Mouse (Mus musculus) adrenal gland, postnatal 4 days (tissue): ENCODE data around the gene Wdr37. TPM values are rescaled to one million over a fixed set of nuclear protein-coding genes. Genes with fewer than 3 reads are reported as not detected.
"Not testable (repeated sequence)": the region's sequence is repeated elsewhere in the genome, so short reads cannot be mapped to it uniquely, and the experiment has no call there.

Experiments used
- DNase-seq, 2 experiments: peaks; one replicate each; pipeline ENCODE4 v3.0.0; 2021 to 2022; ENCODE audit warnings: low spot score in 2 of 2, mixed read lengths in 2 of 2
- total RNA-seq, 2 experiments: library from RNA; stranded (reverse); gene quantifications; 2 replicates each; pipeline ENCODE4 v1.2.3; 2021

The Wdr37 gene
- total RNA-seq, 2 experiments from 2014 or later = 41.3 to 44.0 TPM

DNA sequence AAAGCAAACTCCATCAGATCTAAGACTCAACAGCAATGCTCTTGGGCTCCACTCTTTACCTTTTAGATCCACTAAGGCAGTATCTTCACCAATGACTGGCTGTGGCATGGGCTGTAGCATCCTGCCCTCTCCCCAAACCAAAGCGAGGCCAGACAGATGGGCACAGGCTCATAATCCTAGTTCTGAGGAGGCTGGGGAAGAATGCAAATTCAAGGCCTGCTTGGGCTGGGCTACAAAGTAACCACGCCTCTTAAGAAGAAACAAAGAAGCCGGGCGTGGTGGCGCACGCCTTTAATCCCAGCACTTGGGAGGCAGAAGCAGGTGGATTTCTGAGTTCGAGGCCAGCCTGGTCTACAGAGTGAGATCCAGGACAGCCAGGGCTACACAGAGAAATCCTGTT, 29.9 kb downstream of the Wdr37 start:
- not testable (repeated sequence) for DNase-seq

DNA sequence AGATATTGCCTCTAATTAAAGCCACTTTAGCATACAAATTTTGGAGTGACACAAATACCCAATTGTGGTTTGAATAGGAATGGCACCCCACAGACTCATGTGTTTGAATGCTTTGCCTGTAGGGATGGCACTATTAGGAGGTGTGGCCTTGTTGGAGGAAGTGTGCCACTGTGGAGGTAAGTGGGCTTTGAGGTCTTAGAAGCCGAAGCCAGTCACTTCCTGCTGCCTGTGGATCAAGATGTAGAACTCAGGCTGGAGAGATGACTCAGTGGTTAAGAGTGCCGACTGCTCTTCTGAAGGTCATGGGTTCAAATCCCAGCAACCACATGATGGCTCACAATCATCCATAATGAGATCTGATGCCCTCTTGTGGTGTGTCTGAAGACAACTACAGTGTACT, 30.8 kb downstream of the Wdr37 start:
- DNase-seq = no peak

DNA sequence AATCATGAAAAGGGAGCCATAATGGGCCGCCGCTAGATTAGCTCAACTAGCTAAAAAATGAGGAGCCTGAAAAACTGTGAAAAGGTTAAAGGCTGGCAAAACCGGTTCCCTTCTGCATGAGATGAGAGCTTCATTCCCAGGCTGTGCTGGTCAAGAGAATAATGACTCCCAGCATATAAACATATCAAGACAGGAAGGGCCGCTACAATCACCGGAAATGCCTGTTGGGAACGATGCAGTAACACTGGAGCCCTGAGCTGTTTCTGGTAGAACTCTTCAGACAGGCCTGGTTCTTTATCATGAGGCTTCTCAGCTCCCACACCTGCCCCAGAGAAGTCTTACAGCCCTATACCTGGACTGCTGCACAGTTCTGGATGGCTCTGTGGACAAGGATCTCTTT, 31.8 kb downstream of the Wdr37 start:
- no peak for DNase-seq

DNA sequence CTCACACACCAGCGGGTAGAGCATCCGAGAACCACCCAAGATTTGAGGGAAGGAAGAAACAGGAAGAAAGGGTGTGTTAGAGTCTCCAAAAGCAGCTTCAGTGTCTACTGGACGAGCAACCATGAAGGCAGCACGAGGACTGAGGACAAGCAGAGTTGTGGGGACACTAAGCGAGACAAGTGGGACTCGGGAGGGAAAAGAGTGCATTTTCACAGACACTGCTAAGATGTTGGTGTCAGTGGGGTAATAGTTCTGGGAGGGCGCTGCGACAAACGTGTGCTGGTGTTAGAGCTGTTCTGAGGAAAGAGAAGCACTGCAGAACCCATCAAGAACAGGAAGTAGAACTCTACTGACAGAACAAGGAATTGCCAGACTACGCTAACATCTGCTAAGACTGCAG, 32.6 kb downstream of the Wdr37 start:
- DNase-seq = no peak

DNA sequence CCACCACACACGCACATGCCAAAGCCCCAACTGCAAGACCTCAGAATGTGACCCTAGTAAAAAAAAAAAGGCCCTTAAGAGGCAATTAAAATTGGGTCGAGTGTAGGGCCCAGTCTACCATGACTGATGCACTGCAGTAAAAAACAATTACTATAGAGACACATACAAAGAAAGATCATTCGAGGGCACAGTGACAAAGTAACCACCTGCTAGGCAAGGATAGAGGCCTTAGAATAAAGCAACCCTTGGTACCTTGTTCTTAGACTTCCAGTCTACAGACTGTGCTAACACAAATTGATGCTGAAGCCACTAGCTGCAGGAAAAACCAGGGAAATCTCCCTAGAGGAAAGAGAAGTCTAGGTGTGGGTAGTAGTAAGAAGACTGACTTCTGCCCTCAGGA, 33.3 kb downstream of the Wdr37 start:
- DNase-seq = no peak

DNA sequence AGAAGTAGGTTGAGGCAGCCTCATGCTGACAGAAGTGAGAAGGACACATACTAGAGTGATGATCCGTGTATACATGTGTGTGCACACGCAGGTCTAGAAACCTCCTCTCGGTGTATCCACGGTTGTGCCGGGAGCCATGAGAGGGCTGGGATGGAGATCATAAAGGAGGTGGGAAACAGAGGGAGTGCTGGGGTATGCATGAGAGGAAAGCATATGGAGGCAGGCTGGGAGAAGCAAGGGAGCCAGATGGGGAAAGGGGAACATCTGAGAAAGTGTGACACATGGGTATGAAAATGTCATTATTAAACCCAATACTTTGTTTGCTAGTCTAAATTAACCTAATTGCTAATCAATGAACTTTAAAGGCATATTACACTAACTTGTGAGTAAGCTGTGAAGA, 37.1 kb downstream of the Wdr37 start:
- DNase-seq = no peak

DNA sequence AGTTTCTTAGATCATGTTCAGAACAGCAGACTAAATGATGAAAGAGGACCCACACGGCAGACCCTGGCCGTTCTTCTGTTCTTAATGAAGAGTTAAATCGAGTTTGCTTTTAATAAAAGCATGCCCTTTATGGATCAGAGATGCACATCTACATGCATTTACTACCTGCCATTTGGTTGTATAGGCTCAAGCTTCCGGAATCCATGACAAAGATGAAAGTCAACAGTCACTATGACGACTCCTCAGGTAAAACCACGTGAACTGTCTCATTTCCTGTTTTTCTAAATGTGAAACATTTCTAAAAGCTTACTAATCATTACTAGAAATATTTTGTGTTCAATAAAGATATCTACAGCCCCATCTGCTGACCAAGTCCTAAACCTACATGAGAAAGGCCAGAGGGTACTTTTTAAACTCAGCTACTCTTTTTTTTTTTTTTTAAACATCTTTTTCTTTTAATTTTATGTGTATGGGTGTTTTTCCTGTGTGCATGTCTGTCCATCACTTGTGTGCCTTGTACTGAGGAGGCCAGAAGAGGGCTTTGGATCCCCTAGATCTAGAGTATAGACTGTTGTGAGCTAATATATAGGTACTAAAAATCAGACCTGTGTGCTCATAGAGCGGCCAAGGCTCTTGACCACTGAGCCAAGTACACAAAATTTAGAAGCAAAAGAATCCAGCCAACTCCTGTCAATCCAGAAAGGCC, 40.0 kb downstream of the Wdr37 start:
- DNase-seq = no peak

DNA sequence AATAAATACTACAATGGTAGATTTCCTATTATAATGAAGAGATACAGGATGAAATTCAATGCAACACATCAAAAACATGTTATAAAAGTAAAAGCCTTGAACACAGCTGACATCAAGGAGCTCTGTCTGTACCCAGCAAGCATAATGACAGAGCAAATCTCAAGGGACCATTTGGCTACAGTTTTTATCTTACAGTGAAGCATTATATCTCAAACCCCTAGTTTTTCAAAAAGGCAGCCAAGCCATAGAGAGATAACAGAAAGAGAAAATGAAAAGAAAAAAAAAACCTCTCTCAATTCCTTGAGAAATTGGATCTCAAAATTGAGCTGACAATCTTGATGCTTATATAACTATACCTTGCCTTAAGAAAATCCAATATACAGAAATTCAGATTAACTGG, 41.0 kb downstream of the Wdr37 start:
- no peak for DNase-seq

DNA sequence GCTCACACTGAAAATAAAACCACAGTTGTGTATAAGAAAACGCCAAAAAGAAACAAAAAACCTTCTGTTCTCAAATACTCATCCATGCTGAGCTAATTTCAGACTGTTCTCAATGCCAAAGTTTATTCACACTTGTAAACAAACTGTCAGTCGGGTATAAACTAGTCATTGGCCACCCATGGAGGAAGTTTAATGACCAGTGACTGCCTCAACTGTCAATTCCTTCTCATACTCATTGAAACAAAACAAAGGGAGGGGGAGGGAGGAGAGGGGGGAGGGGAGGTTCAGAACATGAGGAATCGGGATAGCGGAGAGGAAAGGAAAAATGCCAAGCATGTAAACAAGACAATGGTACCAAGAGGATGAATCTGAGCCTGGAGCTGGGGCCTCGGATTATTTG, 41.9 kb downstream of the Wdr37 start:
- no peak for DNase-seq

DNA sequence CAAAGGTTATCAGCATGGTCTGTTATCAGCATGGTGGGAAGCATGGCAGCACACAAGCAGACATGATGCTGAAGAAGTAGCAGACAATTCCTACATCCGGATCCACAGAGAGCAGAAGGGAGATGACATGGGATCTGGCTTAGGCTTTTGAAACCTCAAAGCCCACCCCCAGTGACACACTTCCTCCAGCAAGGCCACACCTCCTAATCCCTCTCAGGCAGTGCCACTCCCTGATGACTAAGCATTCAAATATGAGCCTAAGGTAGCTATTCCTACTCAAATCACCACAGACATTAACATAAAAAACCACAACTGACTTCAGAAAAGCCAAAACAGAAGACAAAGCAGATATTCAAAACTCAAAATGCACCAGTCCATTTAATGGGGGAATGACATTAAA, 42.8 kb downstream of the Wdr37 start:
- no peak for DNase-seq

DNA sequence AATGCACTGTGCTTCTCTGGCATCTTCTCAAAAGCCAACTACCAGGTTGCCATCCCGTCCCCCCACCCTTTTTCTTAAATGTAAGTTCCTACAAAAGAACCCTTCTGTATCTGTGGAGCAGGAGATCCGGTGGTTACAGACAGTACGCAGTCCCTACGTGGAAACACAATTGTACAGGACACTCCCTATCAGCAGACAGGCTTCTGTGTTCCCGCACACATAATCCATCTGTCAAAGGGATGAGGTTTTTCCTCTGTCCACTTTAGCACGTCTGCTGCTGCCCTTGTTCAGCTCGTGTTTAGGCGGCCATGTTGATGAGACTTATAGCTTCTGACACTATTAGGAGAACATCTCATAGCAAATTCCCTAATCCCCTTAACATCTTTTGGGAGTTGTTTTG, 48.2 kb downstream of the Wdr37 start:
- DNase-seq = no peak

DNA sequence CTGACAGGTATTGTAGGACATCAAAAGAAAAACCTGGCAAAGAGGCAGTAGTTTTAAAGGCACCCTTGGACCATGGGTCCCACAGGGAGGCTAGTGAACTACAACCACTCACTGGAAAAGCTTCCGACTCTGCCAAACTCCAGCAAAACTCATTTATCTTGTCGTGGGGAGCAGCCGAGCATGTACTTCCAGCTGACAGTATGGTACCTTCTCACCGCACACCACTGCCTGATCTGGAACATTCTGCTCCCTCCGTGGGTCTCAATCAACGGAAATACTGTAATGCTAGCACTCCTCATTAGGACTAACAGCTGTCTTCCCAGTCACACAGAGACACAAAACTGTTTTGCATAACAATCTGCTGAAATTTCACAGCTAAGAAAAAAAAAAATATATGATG, 48.6 kb downstream of the Wdr37 start:
- DNase-seq = no peak

DNA sequence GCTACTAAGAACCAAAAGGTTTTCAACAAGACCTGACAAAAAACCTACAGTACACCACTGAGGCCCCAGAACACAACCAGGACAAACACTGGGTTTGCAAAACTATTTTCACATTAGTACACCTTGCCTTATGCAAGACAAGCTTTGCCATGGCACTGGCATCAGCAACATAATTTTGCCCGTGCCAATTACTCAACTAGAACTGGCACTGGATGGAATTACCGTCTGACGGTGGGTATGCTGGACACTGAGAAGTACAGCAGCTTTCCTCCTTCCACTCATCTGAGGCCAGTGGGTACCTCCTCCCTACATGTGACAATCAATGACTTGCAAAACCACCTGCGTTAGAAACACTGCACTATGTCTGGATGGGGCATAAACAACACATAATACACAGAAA, 49.5 kb downstream of the Wdr37 start:
- no peak for DNase-seq

DNA sequence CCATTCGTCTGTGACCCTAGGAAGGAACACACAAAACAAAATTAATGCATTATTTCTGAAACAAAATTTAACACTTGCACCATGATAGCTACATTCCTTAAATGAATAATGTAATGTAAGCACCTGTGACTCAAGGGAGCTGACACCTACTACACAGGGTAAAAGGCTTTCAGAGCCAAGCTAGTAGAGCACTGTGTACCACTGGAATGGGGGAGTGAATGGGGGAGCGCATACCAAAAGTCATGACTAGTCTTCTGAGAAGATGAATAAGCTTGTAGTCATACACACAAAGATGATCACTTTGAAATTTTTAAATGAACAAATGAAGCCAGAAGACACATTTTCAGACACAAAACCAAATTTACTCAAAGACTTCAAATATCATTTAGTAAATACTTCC, 65.8 kb downstream of the Wdr37 start:
- DNase-seq = no peak

DNA sequence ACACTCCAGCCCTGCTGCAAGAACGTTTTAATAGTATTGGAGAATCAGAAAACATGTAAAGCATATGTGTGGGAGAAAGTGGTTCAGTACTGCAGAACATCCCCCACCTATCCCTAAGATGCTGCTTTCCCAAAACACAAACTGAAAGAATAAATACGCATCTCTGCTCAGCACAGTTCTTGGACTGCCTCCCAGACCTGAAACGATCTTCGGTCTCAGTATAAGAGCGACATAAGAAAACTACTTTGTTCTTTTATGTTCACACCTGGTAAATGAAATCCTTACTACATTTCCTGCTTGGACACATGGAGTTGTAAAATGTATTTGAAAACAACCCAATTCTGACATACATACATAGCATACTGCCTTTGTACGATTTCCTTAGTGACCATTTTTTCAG, 71.1 kb downstream of the Wdr37 start:
- DNase-seq = no peak

DNA sequence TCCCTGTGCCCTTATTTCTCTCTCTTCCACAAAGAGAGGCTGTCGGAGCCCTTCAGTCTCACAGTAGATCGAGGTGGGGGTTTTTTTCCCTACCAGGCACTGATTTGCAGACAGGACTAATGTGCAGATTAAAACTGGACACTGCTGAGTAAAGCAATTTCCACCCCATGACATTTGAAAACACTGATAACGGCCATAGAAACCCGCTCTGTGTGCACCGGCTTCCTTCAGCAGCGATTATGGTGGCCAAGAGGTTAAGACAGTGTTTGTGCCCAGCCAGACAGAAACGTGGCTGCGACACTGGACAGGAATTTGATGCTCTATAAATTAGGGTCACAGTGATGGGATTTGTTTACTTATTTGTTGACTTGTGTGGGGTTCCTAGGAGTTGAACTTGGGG, 78.5 kb downstream of the Wdr37 start:
- DNase-seq = no peak

DNA sequence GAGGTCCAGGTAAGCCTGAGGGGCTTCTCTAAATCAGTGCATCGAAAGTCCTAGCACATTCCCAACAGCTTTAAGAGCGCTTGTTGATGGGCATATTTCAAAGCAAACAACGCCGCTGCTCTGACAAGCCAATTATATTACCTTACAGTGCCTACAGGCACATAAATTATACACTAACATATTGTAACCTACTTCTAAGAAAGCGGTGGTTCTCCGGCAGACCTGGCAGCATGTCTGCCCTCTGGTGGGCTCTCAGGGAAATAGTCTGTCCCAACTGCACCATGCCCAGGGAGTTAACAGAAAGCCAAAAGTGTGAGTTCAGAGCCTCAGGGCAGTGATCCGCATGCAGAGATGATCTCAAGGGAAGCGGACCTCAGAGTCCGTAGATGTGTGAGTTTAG, 86.5 kb downstream of the Wdr37 start:
- peak in 1 of 2 experiments; percentile 9 for DNase-seq

DNA sequence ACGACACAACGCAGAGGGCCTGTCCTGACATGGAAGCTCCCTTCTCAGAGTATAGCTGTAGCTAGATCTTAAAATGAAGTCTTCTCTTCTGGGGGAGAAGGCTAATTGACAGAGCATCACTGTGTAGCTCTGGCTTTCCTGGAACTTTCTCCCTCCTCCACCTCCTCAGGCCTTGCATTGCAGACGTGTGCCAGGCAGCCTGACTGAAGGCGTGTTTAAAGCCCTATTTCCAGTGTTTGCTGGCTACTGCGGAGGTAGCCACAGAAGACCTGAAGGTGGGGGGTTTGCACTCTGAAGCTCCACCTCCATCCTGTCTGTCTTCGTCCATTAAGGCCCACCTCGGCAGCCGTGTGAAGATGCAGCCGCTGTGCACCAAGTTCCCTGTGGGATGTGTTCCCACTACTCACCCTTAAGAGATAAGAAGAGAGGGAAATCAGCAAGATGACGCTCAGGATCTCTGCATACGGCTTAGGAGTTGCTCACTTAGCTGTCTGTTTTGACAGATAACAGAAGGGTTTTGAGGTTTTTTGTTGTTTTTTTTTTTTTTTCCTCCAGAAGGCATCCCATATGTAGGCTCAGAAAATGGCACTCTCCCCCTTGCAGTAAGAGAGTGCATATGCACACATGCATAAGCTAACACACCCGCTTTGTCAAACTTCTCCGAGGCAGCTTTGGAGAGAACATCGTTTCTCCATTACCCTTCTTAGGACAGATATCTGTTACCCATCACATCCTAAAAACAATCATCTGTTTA, 87.2 kb downstream of the Wdr37 start:
- no peak for DNase-seq

DNA sequence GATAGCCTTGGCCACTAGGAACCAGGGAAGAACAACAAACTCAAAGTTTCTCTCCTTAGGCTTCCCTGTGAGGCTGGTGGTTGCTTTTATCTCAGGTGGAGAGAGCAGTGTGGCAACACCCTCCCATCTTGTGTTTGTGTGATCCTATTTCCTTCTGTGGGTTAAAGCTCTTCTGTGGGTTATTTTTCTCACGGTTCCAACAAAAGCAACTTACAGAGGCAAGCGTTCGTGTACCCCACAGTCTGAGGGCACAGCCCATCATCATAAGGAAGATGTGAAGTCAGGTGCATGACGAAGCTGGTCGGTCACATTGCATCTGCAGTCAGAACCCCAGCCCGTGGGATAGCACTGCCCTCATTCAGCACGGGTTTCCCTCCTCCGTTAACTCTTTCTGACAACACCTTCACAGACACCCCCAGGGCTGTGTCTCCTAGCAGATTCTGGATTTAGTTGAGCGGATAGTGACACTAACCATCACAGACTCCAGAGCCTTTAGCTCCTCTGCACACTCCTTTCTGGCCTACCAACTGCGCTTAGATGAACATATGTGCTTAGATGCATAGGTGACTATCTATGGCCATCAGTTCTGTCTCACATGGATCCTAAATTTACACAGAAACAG, 87.9 kb downstream of the Wdr37 start:
- no peak for DNase-seq

DNA sequence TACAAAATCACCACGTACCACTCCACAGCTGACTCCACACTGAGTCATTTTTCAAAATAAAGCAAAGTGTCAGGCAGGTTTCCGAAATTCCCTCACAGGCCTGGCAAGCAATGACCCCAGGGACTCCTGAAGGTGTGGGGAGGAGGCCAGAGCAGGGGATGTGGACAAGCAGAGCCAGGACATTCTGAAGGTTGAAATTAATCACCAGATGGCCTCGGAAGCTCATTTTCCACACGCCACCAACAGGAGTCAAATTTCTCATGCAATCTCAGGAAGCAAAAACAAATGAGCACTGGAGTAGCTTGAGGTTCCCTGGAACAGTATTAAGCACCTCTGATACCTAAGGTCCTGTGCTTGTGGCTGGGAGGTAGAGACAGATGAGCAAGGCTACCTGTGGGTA, 89.1 kb downstream of the Wdr37 start:
- no peak for DNase-seq

DNA sequence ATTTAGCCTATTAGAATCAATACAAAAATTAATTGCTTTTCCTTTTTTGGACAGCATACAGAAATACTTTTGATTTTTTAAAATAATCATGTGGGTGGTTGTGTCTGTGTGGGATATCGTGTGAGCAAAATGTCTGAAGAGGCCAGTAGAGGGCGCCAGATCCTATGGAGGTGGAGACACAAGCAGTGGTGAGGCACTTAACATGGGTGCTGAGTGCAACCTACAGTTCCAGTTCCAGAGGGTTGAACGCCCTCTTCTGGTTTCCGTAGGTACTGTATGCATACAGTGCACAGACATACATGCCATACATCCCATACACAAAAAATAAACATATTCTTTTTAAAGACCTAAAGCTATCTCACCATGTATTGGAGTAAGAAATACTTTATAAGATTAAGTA, 91.3 kb downstream of the Wdr37 start:
- peak in 1 of 2 experiments; percentile 14 for DNase-seq

DNA sequence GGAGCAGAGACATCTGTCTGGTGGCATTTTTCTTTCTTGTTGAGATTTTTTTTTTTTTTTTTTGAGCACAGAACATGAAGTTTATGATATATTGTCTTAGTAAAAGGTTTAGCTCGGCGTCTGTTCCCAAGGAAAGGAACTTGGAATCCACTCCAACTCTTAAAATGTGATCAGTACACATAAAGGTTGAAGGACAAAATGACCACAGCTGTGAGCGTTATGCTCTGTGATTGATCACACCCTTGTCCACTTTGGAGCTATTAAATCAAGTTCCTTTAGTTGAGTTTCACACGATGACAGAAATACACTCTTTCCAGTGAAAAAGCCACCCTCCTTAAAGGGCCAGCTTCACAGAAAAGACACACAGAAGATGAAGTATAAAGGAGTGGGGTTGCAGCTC, 101.1 kb downstream of the Wdr37 start:
- DNase-seq = no peak
